Mouse (Mus musculus) hindbrain, embryonic 15.5 days (tissue): ENCODE results near the gene Tmem245. TPM values are rescaled to one million over a fixed set of nuclear protein-coding genes. Genes with fewer than 3 reads are reported as not detected.
A peak's percentile ranks its signal among the peaks of the same experiment; 100 is the strongest.

ENCODE experiments used
- ATAC-seq: fragments of 200-750 bp; cut with Nextera tagmentation; 2 replicates; pipeline ENCODE4 v1.8.0; 2017; ENCODE audit warnings: low read depth, moderate number of reproducible peaks, moderate TSS enrichment; ENCODE audit not compliant: low FRiP score
- H3K27ac ChIP-seq: fragments of 300-500 bp; sonication (generic); replicated peaks from 2 replicates; pipeline ENCODE4 v1.5.1; 2015; ENCODE audit warnings: mild to moderate bottlenecking, inconsistent platforms
- H3K27me3 ChIP-seq: fragments of 300-500 bp; sonication (generic); 2 replicates; pipeline ENCODE4 v1.6.1; 2015; ENCODE audit warnings: control low read depth, inconsistent platforms
- H3K36me3 ChIP-seq: fragments of 300-500 bp; sonication (generic); 2 replicates; pipeline ENCODE4 v1.6.1; 2015; ENCODE audit warnings: control low read depth, inconsistent platforms
- H3K4me1 ChIP-seq: fragments of 300-500 bp; sonication (generic); replicated peaks from 2 replicates; pipeline ENCODE4 v1.6.1; 2015; ENCODE audit warnings: control low read depth, inconsistent platforms
- H3K4me2 ChIP-seq: fragments of 300-500 bp; sonication (generic); 2 replicates; pipeline ENCODE4 v1.6.1; 2015; ENCODE audit warnings: moderate library complexity, mild to moderate bottlenecking, inconsistent platforms
- H3K4me3 ChIP-seq: fragments of 300-500 bp; sonication (generic); 2 replicates; pipeline ENCODE4 v1.5.1; 2015; ENCODE audit warnings: mild to moderate bottlenecking, inconsistent platforms
- H3K9ac ChIP-seq: fragments of 300-500 bp; sonication (generic); 2 replicates; pipeline ENCODE4 v1.6.1; 2015; ENCODE audit warnings: inconsistent platforms
- H3K9me3 ChIP-seq: fragments of 300-500 bp; sonication (generic); 2 replicates; pipeline ENCODE4 v1.6.1; 2016; ENCODE audit warnings: control low read depth, inconsistent platforms
- whole genome bisulfite sequencing: fragments of 180-500 bp; shearing (Covaris S2); methylation state at CpG from one replicate; pipeline ENCODE4 v1.1.7; 2015; 5-methylcytosine and 5-hydroxymethylcytosine counted together
- polyA plus RNA-seq: library from polyadenylated mRNA; unstranded; fragments of >200 nt; fragmentation: Nextera tagmentation; extraction: Ambion mirVana; gene quantifications from 2 replicates; pipeline ENCODE4 v1.2.1, GENCODE M21; 2015

Tmem245 gene
- 9.4 and 9.9 TPM in 2 replicates for polyA plus RNA-seq

DNA sequence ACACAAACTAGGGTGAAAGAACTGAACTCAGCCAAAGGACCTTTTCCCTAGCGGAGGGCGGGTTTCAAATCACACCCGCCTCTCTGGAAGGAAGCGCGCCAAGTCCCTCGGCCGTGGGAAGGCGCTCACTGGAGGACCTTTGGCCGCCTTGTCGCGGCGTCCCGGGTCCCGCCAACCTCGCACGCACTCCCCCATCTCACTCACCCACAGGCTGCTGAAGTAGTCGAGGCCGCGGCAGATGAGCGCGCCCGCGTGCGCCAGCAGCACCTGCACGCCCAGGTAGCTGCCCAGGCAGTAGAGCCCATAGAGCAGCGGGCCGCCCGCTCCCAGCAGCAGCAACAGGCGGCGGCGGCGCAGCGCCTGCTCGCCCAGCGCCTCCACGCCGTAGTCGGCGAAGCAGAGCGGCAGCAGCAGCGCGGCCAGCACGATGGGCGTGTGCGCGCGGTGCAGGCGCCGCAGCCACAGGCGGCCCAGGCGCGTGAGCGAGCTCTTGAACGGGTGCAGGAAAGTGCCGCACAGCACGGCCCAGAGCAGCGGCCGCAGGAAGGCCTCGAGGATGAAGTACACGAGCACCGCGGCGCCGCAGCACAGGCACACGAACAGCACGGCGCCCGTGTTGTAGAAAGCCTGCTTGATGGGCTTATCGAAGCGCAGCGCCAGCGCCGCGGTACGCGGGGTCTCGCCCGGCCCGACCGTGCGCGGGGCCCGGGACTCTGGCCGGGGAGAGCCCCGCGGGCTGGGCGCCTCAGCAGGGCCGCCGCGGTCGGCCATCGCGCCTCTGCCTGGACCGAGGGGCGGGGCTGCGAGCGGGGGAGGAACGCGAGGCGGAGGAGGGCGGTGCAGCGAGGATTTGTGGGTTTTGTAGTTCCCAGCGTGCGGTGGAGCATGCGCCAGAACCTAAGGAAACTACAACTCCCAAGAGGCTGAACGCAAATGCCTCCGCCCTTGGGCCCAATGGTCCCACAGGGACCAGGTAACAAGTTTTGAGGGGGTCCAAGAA is at the start of gene Tmem245:
TSS of gene Tmem245 (minus strand) at position 797 of the 1,000 bp plus-strand sequence.
- Histone ChIP-seq H3K4me2 (peak within 1 kb of the TSS; percentile 88), H3K4me3 (peak within 1 kb of the TSS; percentile 75), H3K9ac (peak within 1 kb of the TSS; percentile 85), H3K36me3 (no peaks in the 10 kb centered on the region), H3K27ac (peak within 1 kb of the TSS; percentile 92), H3K9me3 (no peaks in the 10 kb centered on the region), H3K4me1 (peaks cover 28% of the 10 kb centered on the region), H3K27me3 (no peaks in the 10 kb centered on the region)
- WGBS: under 1% methylated on average over 98 of the region's 107 CpGs
- peak; percentile 97 for ATAC-seq

DNA sequence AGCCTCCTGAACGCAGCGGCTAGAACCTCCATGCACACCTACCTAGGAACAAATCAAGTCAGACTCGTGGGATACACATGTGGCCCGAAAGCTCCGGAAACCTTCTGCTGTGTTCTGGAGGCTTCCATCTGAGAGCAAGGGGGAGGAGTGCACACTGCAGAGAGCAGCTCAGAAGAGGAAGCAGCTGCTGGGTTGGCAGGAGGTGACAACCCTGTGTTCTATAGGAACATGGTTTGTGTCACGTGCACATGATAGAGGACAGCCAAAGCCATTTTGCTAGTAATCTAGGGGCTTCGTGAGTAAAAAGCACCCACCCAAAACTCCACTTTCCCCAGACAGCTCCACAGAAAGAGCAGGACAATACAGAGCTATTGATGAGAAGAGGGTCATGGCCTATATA is 46.1 kb upstream of the Tmem245 start:
- no peaks in the 10 kb centered on the region for H3K36me3 ChIP-seq
- ATAC-seq: no peak
- no peaks in the 10 kb centered on the region for H3K27me3 ChIP-seq
- no peak overlapping the region for H3K9ac ChIP-seq
- 80% methylated on average over 7 of the region's 7 CpGs for WGBS
- no peak overlapping the region for H3K27ac ChIP-seq
- H3K4me1 ChIP-seq: peaks cover 11% of the 10 kb centered on the region
- H3K4me3 ChIP-seq: no peak overlapping the region
- no peaks in the 10 kb centered on the region for H3K9me3 ChIP-seq
- no peak overlapping the region for H3K4me2 ChIP-seq

DNA sequence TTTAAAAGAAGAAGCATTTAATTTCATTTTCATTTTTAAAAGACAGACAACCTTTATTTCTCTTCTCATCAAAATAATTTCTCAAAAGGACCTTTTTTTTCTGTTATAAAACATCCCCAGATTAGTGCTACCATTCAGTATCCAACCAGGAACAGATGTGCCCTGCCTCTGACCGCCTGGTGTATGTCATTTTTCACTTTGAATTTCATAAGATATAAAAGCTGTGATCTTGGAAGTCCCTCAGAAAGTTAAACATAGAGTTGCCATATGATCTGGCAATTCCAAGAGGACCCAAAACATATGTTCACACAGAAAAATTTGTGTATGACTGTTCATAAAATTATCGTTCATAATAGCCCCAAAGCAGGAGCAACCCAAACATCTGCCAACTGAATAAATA is 44.7 kb upstream of the Tmem245 start:
- Histone ChIP-seq H3K27me3 (no peaks in the 10 kb centered on the region), H3K4me3 (no peak overlapping the region), H3K27ac (no peak overlapping the region), H3K9me3 (no peaks in the 10 kb centered on the region), H3K9ac (no peak overlapping the region), H3K4me1 (peaks cover 22% of the 10 kb centered on the region), H3K4me2 (no peak overlapping the region), H3K36me3 (no peaks in the 10 kb centered on the region)
- ATAC-seq: no peak
- WGBS: 77% methylated on average over 2 of the region's 2 CpGs

DNA sequence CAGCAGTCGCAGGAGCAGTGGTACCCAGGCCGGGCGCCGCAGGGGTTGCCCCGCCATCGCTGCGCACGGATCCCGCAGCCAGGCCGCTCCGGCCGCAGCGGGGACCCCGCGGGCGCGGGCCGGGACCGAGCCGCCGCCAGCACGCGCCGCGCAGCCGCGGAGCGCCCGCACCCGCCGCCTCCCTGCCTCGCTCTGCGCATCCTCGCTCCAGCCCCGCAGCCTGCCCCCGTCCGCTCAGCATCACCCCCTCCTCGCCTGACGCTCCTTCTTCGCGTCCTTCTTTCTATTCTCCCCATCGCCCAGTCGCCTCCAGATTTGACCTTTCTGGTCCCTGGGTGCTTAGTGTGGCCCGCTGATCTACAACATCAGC is 43.0 kb upstream of the Tmem245 start, which contains the start of gene Frrs1l:
TSS of gene Frrs1l (minus strand) at position 177 of the 370 bp plus-strand sequence.
- H3K9me3 ChIP-seq: no peaks in the 10 kb centered on the region

DNA sequence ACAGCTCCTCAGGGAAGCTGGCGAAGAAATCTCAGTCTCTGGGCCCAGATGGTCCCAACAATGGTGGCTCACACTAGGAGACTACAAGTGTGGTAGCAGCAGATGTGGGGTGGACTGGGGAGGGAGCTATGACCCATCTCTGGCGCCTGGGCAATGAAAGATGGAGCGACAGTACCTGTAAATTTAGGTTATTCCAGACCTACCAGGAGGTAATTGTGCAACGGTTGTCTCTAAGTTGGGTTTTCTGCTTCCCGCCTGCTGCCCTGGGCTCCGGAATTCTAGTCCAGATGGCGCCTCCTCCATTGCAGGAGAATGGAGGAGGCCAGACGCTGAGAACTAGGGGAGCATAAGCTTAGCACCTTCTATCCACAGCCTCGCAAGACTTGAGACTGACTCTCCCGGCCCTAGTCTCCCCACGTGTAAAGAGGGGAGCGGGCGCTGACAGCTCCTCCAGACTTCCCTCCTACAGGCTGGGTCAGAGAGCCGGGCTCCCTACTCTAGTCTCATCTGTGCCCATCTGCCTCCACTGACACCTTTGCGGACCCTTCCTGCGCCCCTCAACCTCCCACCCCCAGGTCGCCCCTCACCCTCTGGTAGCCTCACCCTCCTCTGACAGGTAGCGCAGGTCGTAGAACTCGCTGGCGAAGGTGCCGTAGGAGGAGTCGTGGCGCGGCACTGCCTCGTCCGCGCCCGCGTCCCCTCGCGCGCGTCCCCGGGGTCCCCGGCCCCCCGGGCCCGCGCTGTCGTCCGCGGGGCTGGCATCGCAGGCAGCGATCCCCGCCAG is 42.4 kb upstream of the Tmem245 start:
- WGBS: 1% methylated on average over 41 of the region's 45 CpGs
- ATAC-seq: peak; percentile 83
- Histone ChIP-seq H3K9me3 (no peaks in the 10 kb centered on the region), H3K4me3 (peak overlapping the region; percentile 86), H3K9ac (peak overlapping the region; percentile 82), H3K27ac (peak overlapping the region; percentile 91), H3K27me3 (no peaks in the 10 kb centered on the region), H3K4me1 (peaks cover 22% of the 10 kb centered on the region), H3K4me2 (peak overlapping the region; percentile 79), H3K36me3 (no peaks in the 10 kb centered on the region)

More for the DNA sequence above, 43.0 kb upstream of the Tmem245 start, which contains the start of gene Frrs1l:
- Histone ChIP-seq H3K9ac (peak within 1 kb of the TSS; percentile 82), H3K4me1 (peaks cover 22% of the 10 kb centered on the region), H3K36me3 (no peaks in the 10 kb centered on the region), H3K27me3 (no peaks in the 10 kb centered on the region), H3K27ac (peak within 1 kb of the TSS; percentile 91), H3K4me2 (peak within 1 kb of the TSS; percentile 79), H3K4me3 (peak within 1 kb of the TSS; percentile 86)
- peak; percentile 92 for ATAC-seq
- under 1% methylated on average over 17 of the region's 44 CpGs for WGBS

DNA sequence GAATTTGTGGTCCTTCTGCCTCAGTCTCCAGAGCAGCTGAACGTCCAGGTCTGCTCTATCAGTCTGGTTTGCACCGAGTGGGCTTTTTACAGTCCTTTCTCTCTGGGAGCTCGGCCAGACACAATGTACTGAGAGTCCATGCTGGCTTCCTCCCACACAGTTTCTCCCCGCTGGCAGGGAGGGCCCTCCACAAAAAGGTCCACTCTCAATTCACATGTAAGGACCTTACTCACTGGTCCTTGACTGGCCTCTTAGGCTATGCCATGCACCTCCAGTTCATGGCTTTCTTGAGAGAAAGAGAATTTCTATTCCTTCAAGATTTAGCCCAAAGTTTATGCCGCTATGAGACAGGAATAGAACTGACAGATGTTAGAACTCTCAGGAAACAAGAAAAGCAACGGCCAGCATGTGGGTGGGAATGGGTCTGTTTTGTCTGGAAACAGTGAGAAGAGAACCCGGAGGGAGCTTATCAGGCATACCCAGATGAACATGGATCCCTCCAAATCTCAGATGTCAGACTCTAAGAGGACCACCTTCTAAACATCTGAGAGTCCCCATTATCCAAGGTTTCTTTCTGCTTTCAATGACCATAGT is 18.4 kb upstream of the Tmem245 start:
- Histone ChIP-seq H3K36me3 (peaks cover 50% of the 10 kb centered on the region), H3K9me3 (no peaks in the 10 kb centered on the region), H3K4me2 (no peak overlapping the region), H3K4me3 (no peak overlapping the region), H3K27ac (no peak overlapping the region), H3K4me1 (no peaks in the 10 kb centered on the region), H3K27me3 (no peaks in the 10 kb centered on the region), H3K9ac (no peak overlapping the region)
- no peak for ATAC-seq
- 77% methylated on average over 7 of the region's 7 CpGs for WGBS

DNA sequence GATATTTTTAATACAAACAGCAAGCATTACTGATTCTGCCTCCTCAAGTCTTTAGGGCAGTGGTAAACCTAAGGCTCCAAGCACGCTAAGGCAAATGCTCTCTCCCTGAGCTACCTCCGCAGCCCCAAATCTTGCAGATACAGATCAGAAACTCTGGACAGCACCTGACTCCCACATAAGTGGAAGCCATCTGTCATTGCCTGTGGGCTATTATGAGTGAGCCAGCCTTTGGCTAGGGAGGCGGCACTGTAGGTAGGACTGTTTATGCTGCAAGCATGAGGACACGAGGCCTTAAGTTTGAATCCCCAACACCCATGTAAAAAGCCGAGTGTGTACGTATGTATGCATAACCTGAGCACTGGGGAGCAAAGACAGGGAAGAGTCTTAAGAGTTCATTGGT is 16.4 kb upstream of the Tmem245 start:
- ATAC-seq: no peak
- 93% methylated on average over 6 of the region's 6 CpGs for WGBS
- no peaks in the 10 kb centered on the region for H3K4me1 ChIP-seq
- H3K4me2 ChIP-seq: no peak overlapping the region
- H3K9ac ChIP-seq: no peak overlapping the region
- no peaks in the 10 kb centered on the region for H3K27me3 ChIP-seq
- H3K27ac ChIP-seq: no peak overlapping the region
- no peaks in the 10 kb centered on the region for H3K9me3 ChIP-seq
- peaks cover 60% of the 10 kb centered on the region for H3K36me3 ChIP-seq
- H3K4me3 ChIP-seq: no peak overlapping the region

DNA sequence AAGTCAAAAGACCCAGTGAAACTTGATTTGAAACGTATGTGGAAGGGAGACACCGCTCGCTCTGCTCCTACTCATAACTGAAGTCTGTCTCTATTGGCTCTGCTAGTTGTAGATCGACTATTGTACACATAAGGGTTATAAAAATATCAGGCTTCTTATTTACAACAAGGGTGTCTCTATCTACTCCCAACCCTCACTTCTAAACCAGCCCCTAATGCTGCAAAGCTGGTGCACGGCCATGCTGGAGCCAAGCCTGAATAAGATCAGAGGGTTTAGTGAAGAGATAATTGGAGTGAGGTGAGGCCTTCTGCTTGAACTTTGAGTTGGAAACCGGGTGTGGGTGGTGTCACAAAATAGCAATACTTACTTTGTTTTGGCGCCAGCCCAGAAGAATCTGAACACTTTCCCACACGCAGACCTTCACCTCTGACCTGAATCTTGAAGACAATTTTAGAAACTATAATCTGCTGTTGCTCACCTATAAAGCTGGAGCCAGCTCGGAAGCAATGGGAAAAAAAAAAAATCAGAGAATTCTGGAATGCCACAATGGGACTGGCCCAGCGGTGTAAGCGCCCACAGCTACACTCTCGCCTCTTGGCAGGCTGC is 14.2 kb upstream of the Tmem245 start:
- Histone ChIP-seq H3K4me2 (no peak overlapping the region), H3K9me3 (no peaks in the 10 kb centered on the region), H3K4me1 (no peaks in the 10 kb centered on the region), H3K36me3 (peaks cover 42% of the 10 kb centered on the region), H3K27ac (no peak overlapping the region), H3K4me3 (no peak overlapping the region), H3K27me3 (no peaks in the 10 kb centered on the region), H3K9ac (no peak overlapping the region)
- WGBS: 86% methylated on average over 12 of the region's 12 CpGs
- no peak for ATAC-seq

DNA sequence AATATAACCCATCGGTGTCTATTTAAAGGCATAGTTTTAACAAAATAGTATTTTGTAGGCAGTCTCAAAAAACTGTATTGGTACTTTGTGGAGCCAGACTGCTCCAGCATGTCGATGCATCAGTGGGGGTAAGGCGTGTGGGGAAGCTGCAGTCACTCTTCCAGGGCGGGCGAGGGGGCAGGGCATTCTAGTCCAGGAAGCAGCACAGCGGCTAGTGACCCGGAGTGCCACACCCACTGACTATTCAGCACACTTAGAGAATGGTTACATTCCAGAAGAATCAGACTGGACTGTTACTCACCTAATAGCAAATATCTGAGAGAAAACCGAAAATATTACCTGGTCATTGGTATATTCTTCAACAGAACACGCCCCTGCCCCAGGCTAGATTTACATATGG is 10.3 kb upstream of the Tmem245 start:
- 65% methylated on average over 9 of the region's 9 CpGs for WGBS
- no peak for ATAC-seq
- no peaks in the 10 kb centered on the region for H3K9me3 ChIP-seq
- H3K27me3 ChIP-seq: no peaks in the 10 kb centered on the region
- peaks cover 28% of the 10 kb centered on the region for H3K36me3 ChIP-seq
- H3K9ac ChIP-seq: no peak overlapping the region
- H3K4me1 ChIP-seq: no peaks in the 10 kb centered on the region
- no peak overlapping the region for H3K4me2 ChIP-seq
- H3K27ac ChIP-seq: no peak overlapping the region
- H3K4me3 ChIP-seq: no peak overlapping the region

DNA sequence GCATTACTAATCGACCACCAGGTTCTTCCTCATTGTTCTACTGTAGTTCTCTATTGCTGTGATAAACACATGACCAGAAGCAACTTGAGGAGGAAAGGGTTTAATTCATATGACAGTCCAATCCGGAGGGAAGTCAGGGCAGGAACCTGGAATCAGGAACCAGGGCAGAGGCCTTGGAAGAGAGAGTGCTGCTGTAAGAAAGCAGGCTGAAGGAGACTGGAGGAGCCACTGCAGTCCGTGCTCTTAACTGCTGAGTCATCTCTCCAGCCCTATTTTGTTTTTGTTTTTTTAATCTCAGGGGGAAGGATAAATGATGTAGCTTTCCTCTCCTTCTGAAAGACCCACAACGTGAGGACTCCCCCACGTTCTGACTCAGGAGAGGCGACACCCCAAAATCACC is 6.0 kb upstream of the Tmem245 start:
- Histone ChIP-seq H3K27me3 (no peaks in the 10 kb centered on the region), H3K27ac (no peak overlapping the region), H3K9ac (no peak overlapping the region), H3K9me3 (no peaks in the 10 kb centered on the region), H3K4me1 (no peaks in the 10 kb centered on the region), H3K36me3 (no peaks in the 10 kb centered on the region), H3K4me2 (no peak overlapping the region), H3K4me3 (no peak overlapping the region)
- WGBS: 71% methylated on average over 6 of the region's 6 CpGs
- ATAC-seq: no peak

DNA sequence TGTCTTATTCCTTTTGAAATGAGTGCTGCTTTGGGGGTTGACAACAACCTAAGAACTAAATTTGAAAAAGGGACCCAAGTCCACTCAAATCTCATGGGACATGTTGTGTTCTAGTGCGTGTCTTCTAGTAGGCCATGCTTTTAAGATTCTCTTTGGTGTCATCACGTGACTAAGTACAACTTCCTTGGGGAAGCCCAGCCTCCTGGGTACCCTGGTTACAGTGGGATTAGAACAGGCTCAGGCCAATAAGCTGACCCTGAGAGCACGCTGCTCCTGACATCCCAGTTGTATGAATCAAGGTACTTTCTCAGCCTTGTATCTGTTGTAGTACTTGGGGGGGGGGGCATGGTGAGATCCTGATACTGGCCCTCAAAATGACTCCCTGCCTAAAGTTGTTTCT is 4.5 kb upstream of the Tmem245 start:
- H3K27me3 ChIP-seq: no peaks in the 10 kb centered on the region
- no peak overlapping the region for H3K4me3 ChIP-seq
- H3K4me1 ChIP-seq: 0 out of 2 replicates have a peak, but pooled peaks cover 3% of the 10 kb centered on the region
- no peaks in the 10 kb centered on the region for H3K9me3 ChIP-seq
- H3K36me3 ChIP-seq: no peaks in the 10 kb centered on the region
- H3K27ac ChIP-seq: no peak overlapping the region
- ATAC-seq: no peak
- 88% methylated on average over 3 of the region's 3 CpGs for WGBS
- H3K9ac ChIP-seq: no peak overlapping the region
- H3K4me2 ChIP-seq: no peak overlapping the region
